Mouse (Mus musculus): ENCODE data around the gene Actr5.

Gene Actr5

DNA sequence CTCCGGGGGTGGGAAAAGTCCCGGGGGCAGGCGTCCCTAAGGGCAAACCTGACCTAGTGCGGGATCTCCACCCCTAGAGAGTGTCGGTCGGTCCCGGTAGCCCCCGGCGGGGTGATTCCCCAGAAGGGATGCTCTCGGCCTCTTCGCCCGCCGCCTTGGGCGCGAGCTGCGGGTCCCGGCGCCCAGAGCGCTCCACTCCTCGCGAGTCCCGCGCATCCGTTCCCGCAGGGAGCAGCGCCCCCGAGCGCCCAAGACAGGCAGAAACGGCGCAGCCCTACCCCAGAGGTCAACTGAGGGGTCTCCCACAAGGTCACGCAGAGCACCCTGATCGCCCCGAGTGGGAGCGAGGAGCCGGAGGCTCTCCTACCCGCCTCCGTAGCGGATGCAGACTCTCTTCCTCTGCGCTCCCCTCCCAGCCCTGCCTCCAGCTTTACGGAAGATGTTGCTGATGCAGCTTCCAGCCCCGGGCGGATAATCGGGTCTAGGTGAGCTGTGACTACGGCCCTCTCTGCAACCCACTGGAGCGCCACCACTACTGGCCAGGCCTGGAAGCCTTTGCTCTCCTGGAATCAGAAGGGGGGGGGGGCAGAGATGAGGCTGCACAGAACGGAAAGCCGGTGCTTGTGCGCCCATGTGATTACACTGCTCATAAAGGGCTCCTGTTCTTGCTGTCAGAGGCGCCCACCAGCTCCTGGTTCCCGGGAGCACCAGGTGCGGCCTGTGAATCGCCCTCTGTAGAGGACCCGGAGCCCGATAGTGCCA lies 43.2 kb downstream of the Actr5 start:
- DNase-seq (ENCODE audit: low spot score in 2 of 2), result peak in 1 of 2 experiments; percentile 56

DNA sequence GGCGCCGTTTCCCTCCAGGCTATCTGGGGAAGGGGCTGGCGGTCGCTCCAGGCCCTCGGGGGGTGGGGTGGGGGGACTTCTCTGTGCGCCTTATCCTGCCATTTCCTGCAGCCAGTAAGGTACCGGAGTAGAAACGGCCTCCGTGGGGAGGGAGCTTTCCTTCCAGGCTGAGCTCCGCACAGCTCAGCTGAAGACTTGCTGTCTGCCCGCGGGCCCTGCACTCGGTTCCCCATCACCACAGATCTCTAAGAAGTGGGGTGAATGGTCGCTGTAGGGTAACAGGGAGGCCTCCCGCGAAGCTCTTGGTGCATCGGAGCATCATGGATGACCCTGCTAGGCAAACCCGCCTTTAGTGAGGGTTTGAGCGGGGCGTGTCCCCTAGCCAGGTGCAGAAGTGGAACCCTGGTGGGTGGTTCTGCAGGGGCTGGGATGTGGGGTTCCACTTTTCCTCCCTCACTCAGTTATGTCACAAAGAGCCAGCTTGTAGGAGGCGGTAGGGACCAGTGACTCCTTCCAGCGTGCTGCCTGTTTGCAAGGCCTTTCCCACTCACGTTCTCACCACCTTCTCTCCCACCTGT lies 43.8 kb downstream of the Actr5 start:
- DNase-seq (ENCODE audit: low spot score in 2 of 2), result peak in 1 of 2 experiments; percentile 50

GRCm38 (mm10) chr2:158669199-158670195 lies 44.8 kb downstream of the Actr5 start:
- no peak for DNase-seq (ENCODE audit: low spot score in 2 of 2)

- no peak for DNase-seq (ENCODE audit: low spot score in 2 of 2)
These were observed 45.9 kb downstream of the Actr5 start for GRCm38 (mm10) chr2:158670571-158670970.

DNA sequence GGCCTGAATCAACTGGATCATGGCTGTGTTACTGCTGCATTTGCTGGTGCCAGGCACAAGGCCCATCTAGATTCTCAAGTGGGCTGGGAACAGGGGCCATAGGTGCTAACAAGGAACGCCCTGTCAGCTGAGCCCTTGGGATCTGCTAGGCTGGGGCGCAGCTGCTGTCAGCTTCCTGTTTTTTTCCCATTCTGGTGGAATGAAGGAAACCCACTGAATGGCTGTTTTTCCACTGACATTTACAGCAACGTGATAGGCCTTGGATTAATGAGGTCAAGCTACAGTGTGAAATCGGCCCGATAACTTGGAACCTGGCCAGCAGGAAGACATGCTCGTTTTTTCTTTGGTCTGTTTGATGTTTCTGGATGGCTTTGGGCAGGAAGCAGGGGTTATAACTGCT lies 48.1 kb downstream of the Actr5 start:
- no peak for DNase-seq (ENCODE audit: low spot score in 2 of 2)

- DNase-seq (ENCODE audit: low spot score in 2 of 2), result no peak
These were observed 48.8 kb downstream of the Actr5 start for GRCm38 (mm10) chr2:158673493-158673892.

- no peak for DNase-seq (ENCODE audit: low spot score in 2 of 2)
These were observed 49.4 kb downstream of the Actr5 start for GRCm38 (mm10) chr2:158674131-158674530.

DNA sequence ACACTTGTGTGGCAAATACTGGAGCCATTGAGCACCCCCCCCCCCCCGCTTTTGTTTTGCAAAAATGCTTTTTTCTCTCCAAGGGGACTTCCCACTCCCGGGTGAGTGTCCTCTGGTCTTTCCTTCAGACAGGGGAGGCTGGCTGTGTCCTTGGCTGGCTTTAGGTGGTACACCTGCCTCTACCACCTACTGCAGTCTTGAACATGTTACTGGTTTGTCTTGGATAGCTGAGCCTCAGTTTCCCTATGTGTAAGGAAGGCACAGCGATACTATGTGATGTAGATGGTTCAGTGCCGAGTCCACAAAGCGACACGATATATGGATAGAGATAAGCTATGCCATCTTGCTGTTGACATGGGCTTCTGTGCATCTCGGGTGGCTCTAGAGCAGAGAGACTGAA lies 50.1 kb downstream of the Actr5 start:
- no peak for DNase-seq (ENCODE audit: low spot score in 2 of 2)

DNA sequence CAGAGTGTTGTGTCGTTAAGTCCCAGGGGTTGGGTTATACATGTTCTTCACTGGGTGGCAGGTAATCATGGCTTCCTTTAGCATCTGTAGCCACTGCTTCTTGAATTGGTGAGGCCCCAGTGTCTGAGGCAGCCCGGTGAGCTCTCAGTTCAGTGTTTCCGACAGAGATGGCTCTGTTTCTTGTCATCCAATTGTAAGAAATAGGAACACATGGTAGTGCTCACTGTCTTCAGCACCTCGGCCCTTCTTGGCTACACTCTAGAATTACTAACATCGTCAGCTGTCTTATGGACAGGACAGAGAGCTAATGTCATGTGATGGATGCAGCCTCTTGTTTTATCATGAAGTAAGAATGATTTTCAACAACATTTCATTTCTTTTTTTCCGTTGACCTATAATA lies 50.5 kb downstream of the Actr5 start:
- DNase-seq (ENCODE audit: low spot score in 2 of 2), result no peak

GRCm38 (mm10) chr2:158675907-158676533 lies 51.3 kb downstream of the Actr5 start:
- DNase-seq (ENCODE audit: low spot score in 2 of 2), result no peak

GRCm38 (mm10) chr2:158677946-158678345 lies 53.3 kb downstream of the Actr5 start:
- DNase-seq (ENCODE audit: low spot score in 2 of 2), result no peak

- DNase-seq (ENCODE audit: low spot score in 2 of 2), result no peak
These were observed 54.4 kb downstream of the Actr5 start for GRCm38 (mm10) chr2:158679091-158679490.

- DNase-seq (ENCODE audit: low spot score in 2 of 2), result no peak
These were observed 55.7 kb downstream of the Actr5 start for GRCm38 (mm10) chr2:158680357-158680889.

DNA sequence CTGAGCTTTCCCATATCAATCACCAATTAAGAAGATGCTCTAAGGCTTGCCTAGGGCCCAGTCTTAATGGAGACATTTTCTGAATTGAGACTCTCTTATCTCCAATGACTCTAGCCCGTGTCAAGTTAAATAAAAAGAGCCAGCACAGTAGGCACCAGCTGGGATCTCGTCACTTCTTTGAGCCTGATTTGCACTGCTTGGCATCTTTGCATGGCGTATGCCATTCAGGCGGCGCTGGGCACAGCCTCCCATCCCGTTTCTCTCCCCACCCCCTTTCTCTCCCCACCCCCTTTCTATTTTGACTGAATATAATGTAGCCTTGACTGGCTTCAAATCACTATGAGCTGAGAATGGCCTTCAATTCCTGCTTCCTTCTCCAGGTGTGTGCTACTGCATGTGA lies 57.0 kb downstream of the Actr5 start:
- DNase-seq (ENCODE audit: low spot score in 2 of 2), result no peak

DNA sequence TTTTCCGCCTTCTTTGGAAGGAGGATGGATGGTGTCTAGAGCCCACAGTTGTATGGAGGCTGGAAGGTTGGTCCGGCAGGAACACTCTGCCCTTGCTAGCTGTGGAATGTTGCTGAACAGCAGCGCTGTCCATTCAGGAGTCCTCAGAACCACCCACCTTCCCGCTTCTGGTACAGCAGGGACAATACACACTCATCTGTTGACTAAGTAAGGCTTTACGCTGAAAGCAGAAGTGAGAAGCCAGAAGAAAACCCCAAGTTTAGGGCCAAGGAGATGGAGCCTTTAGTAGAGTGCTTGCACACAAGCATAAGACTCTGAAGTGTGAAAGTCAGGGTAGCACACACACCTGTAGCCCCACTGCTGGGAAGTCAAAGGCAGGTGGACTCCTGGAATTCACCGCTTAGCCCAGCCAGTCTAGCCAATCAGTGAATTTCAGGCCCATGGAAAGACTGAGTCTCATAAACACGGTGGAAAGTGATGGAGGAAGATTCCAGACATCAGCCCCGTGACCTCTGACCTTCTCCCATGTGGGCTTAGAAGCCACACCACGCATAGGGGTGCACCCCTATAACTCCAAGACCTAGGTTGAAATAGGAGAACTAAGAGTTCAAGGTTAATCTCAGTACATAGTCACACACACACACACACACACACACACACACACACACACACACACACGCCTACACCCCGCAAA lies 57.8 kb downstream of the Actr5 start:
- no peak for DNase-seq (ENCODE audit: low spot score in 2 of 2)

GRCm38 (mm10) chr2:158683038-158683413 lies 58.3 kb downstream of the Actr5 start:
- DNase-seq (ENCODE audit: low spot score in 2 of 2), result no peak

DNA sequence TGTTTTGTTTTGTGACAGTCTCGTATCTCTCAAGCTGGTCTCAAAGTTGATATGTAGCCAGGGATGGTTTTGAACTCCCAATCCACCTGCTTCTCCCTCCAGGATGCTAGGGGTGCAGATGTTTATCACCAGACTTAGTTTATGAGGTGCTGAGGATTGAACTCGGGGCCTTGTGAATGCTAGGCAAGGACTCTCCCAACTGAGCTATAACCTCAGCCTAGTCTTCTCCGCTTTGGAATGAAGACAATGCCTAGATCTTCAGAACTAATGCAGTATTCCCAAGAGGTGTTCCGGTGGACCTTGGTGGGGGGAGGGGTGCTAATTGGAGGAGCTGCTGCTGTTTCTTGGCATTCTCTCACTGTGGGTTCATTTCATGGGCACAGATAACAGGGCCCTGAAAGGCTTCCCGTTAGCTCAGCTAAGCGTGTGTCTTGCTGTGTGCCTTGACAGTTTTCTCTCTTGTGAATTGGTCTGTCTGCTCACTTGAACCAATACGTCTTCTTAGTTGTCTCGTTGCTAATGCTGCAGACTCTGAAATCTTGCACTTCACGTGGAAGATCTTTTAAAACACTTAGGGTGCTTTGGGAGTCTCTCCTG lies 59.7 kb downstream of the Actr5 start:
- DNase-seq (ENCODE audit: low spot score in 2 of 2), result no peak

- no peak for DNase-seq (ENCODE audit: low spot score in 2 of 2)
These were observed 60.2 kb downstream of the Actr5 start for GRCm38 (mm10) chr2:158684910-158685309.

DNA sequence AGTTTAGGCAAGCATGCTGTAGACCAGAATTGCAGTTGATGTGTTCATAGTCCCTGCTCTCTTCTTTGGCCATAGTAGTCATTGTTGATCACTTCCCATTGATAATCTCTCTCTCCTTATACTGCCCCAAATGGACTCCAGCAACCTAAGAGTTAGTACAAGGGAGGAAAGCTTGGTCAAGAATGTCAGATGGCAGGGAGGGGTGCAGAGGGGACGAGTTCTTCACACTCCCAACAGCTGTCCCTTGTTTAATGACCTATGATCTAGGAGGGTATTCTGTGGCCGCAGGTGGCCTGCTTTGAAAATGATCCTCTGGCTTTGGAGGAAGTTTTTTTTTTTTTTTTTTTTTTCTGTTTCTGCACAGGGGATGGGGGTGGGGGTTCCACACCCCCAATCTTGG lies 61.7 kb downstream of the Actr5 start:
- DNase-seq (ENCODE audit: low spot score in 2 of 2), result no peak

GRCm38 (mm10) chr2:158687804-158688241 lies 63.1 kb downstream of the Actr5 start:
- DNase-seq (ENCODE audit: low spot score in 2 of 2), result peak; percentile 79 to 83

Measured in left cerebral cortex, adult 9 months (tissue).